Mouse (Mus musculus) liver, embryonic 18 days (tissue): ENCODE results near the gene A630010A05Rik. TPM values are rescaled to one million over a fixed set of nuclear protein-coding genes. Genes with fewer than 3 reads are reported as not detected.

Experiments
- polyA plus RNA-seq: library from polyadenylated mRNA; depleted of rRNA; stranded (reverse); fragments of >200 nt; gene quantifications from 2 replicates; pipeline ENCODE4 v1.2.3, GENCODE M21; 2012; rRNA removed

A630010A05Rik gene
- not detected in 2 replicates for polyA plus RNA-seq

DNA sequence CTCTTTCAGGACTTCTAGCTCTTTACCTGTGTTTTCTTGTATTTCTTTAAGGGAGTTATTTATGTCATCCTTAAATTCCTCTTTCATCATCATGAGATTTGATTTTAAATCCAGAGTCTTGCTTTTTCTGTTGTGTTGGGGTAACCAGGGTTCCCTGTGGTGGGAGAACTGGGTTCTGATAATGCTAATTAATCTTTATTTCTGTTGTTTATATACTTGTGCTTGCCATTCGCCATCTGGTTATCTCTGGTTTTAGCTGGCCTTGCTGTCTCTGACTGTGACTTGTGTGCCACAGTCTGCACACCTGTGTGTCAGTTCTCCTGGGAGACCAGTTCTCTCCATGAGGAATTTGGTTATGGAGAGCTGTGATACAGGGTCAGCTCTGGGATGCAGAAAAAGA, at the start of gene A630010A05Rik:
Gene A630010A05Rik, plus strand, starts transcription at position 301 of the 400 bp plus-strand sequence.

Other genes starting within 250 kb of the A630010A05Rik start
- gene Fopnl, start 244.9 kb upstream of the A630010A05Rik start, polyA plus RNA-seq, result 19.0 and 19.1 TPM in 2 replicates
- 1.8 and 2.4 TPM in 2 replicates for gene Abcc1, start 200.8 kb upstream of the A630010A05Rik start, polyA plus RNA-seq